In the genomic region with DNA sequence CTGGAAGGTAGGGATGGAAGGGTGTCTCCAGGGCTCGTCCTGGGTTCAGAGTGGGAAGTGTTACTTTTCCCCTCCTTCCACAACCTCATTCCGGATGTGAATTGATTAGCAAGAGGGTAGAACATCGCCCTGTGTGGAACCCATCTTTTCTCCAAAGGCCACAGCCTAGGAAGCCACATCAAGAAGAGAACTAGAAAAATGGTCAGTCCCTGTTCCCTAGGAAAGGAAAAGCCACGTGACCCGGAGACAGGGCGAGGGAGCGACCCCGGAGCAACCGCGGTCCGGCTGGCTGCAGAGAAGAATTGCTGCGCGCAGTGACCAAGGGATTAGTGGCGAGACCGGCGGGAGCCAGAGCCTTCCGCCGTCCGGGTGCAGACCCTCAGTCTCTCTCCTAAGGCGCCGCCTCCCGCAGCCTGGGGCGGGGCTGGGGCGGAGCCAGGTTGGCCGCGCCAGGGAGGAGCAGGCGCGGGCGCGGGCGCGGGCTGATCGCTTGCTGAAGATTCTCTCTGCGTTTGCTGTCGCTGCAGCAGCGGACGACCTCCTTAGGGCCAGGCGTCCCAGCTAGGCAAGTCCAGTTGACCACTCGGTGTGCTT, we compare ENCODE assay signal across 8 mouse cellular contexts. TPM values are rescaled to one million over a fixed set of nuclear protein-coding genes. Genes with fewer than 3 reads are reported as not detected.
DNase-seq lines count a peak whose midpoint lies in the region; ATAC-seq and TF ChIP-seq lines count a peak whose summit lies in the region.

A gene (plus strand): TSS at position 489 of the 594 bp plus-strand sequence.

- peak within 1 kb of the TSS; percentile 71 for H3K9ac ChIP-seq in embryonic facial prominence, embryonic 14.5 days (ENCODE audit: low read depth, low read length)
- H3K9ac ChIP-seq in limb, embryonic 15.5 days, result peak within 1 kb of the TSS; percentile 45
- peak within 1 kb of the TSS; percentile 64 for H3K9ac ChIP-seq in midbrain, postnatal 0 days (replicated peaks; ENCODE audit: low read length, poor library complexity, severe bottlenecking)

- no peak within 1 kb of the TSS for H3K27ac ChIP-seq in spleen, adult 2 months (ENCODE audit: insufficient read depth, low read length)
- peak within 1 kb of the TSS; percentile 83 for H3K27ac ChIP-seq in embryonic facial prominence, embryonic 14.5 days (replicated peaks; ENCODE audit: low read depth, low read length)
- H3K27ac ChIP-seq in limb, embryonic 15.5 days, result peak within 1 kb of the TSS; percentile 85
- H3K27ac ChIP-seq in midbrain, postnatal 0 days (ENCODE audit: low read depth, low read length), result peak within 1 kb of the TSS; percentile 80

- no peaks in the 10 kb centered on the region for H3K4me1 ChIP-seq in spleen, adult 2 months (ENCODE audit: control insufficient read depth, insufficient read depth, insufficient read length)
- H3K4me1 ChIP-seq in embryonic facial prominence, embryonic 14.5 days (ENCODE audit: control insufficient read depth, insufficient read depth, low read length), result no peaks in the 10 kb centered on the region
- no peaks in the 10 kb centered on the region for H3K4me1 ChIP-seq in limb, embryonic 15.5 days
- H3K4me1 ChIP-seq in midbrain, postnatal 0 days (ENCODE audit: insufficient read depth, low read length), result no peaks in the 10 kb centered on the region

- no peaks in the 10 kb centered on the region for H3K36me3 ChIP-seq in spleen, adult 2 months (ENCODE audit: control insufficient read depth, insufficient read depth, low read length)
- no peaks in the 10 kb centered on the region for H3K36me3 ChIP-seq in embryonic facial prominence, embryonic 14.5 days (ENCODE audit: control insufficient read depth, insufficient read depth, low read length)
- H3K36me3 ChIP-seq in limb, embryonic 15.5 days, result no peaks in the 10 kb centered on the region
- no peaks in the 10 kb centered on the region for H3K36me3 ChIP-seq in midbrain, postnatal 0 days (ENCODE audit: insufficient read depth, low read length)

- no peak for TF ChIP-seq POLR2A in spleen, adult 2 months (IDR thresholded peaks at IDR 0.05; ENCODE audit: low read depth, low read length)

- no peak for DNase-seq in spleen, adult 2 months (ENCODE audit: low read depth in 1 of 2, low spot score in 2 of 2)
- DNase-seq in spleen, adult 12 weeks (ENCODE audit: low spot score), result no peak
- peak; percentile 88 for DNase-seq in embryonic facial prominence, embryonic 14.5 days (ENCODE audit: low spot score)
- peak; percentile 51 for DNase-seq in heart, adult 9 months (ENCODE audit: low spot score in 2 of 2)
- DNase-seq in kidney, adult 9 months, result peak; percentile 24
- DNase-seq in midbrain, postnatal 0 days (ENCODE audit: low spot score), result peak; percentile 77
- DNase-seq in testis, postnatal 14 days (ENCODE audit: low spot score), result peak; percentile 71

- no peaks in the 10 kb centered on the region for H3K9me3 ChIP-seq in embryonic facial prominence, embryonic 14.5 days (ENCODE audit: control insufficient read depth, low read length)
- H3K9me3 ChIP-seq in limb, embryonic 15.5 days, result no peaks in the 10 kb centered on the region
- no peaks in the 10 kb centered on the region for H3K9me3 ChIP-seq in midbrain, postnatal 0 days (ENCODE audit: low read length)

- peak within 1 kb of the TSS; percentile 50 for H3K4me2 ChIP-seq in embryonic facial prominence, embryonic 14.5 days (ENCODE audit: low read depth, low read length)
- H3K4me2 ChIP-seq in limb, embryonic 15.5 days, result peak within 1 kb of the TSS; percentile 45
- peak within 1 kb of the TSS; percentile 46 for H3K4me2 ChIP-seq in midbrain, postnatal 0 days (ENCODE audit: low read depth, low read length, poor library complexity, severe bottlenecking)

- peak within 1 kb of the TSS; percentile 30 for H3K4me3 ChIP-seq in spleen, adult 2 months (ENCODE audit: extremely low read depth, insufficient read depth, insufficient read length)
- H3K4me3 ChIP-seq in embryonic facial prominence, embryonic 14.5 days (ENCODE audit: low read depth, low read length), result peak within 1 kb of the TSS; percentile 59
- peak within 1 kb of the TSS; percentile 57 for H3K4me3 ChIP-seq in limb, embryonic 15.5 days
- H3K4me3 ChIP-seq in midbrain, postnatal 0 days (ENCODE audit: low read depth, low read length), result peak within 1 kb of the TSS; percentile 63

- 16% methylated on average over 37 of the region's 39 CpGs for WGBS in spleen, adult 2 months
- WGBS in embryonic facial prominence, embryonic 14.5 days, result 8% methylated on average over 17 of the region's 39 CpGs
- 5% methylated on average over 36 of the region's 39 CpGs for WGBS in limb, embryonic 15.5 days
- 11% methylated on average over 26 of the region's 39 CpGs for WGBS in midbrain, postnatal 0 days

- no peaks in the 10 kb centered on the region for H3K27me3 ChIP-seq in spleen, adult 2 months (ENCODE audit: control insufficient read depth, insufficient read depth, low read length)
- no peaks in the 10 kb centered on the region for H3K27me3 ChIP-seq in embryonic facial prominence, embryonic 14.5 days (replicated peaks; ENCODE audit: control insufficient read depth, insufficient read depth, low read length)
- no peaks in the 10 kb centered on the region for H3K27me3 ChIP-seq in limb, embryonic 15.5 days
- no peaks in the 10 kb centered on the region for H3K27me3 ChIP-seq in midbrain, postnatal 0 days (ENCODE audit: insufficient read depth, low read length)

- TF ChIP-seq CTCF in spleen, adult 2 months (IDR thresholded peaks at IDR 0.05; ENCODE audit: extremely low read depth, insufficient read depth, insufficient read length, insufficient replicate concordance), result no peak
- TF ChIP-seq CTCF in midbrain, postnatal 0 days (IDR thresholded peaks at IDR 0.05), result no peak

- peak; percentile 96 for ATAC-seq in embryonic facial prominence, embryonic 14.5 days (ENCODE audit: low read depth)
- peak; percentile 88 for ATAC-seq in limb, embryonic 15.5 days (ENCODE audit: insufficient number of reproducible peaks, low FRiP score, low TSS enrichment, low read depth)
- peak; percentile 97 for ATAC-seq in midbrain, postnatal 0 days (ENCODE audit: low FRiP score)

RNA-seq across cellular contexts. Expression of the gene that starts here (rescaled TPM):
- 2.4 and 2.6 TPM in 2 replicates for polyA plus RNA-seq in spleen, adult 2 months (2012; rRNA removed)
- 30.1 and 33.3 TPM in 2 replicates for polyA plus RNA-seq in embryonic facial prominence, embryonic 14.5 days (2014; fragmentation: Nextera tagmentation; extraction: Ambion mirVana)
- polyA plus RNA-seq in limb, embryonic 15.5 days (2015; fragmentation: Nextera tagmentation; extraction: Ambion mirVana), result 17.8 and 19.4 TPM in 2 replicates
- total RNA-seq in midbrain, postnatal 0 days (2014; rRNA removed), result 40.7 and 48.0 TPM in 2 replicates
- 19.1 and 24.6 TPM in 2 replicates for polyA plus RNA-seq in midbrain, postnatal 0 days (2015; fragmentation: Nextera tagmentation; extraction: Ambion mirVana)

Comparison
In these comparisons a context has a peak if more than half of its experiments do, and no peak if none do; other contexts are left out.
1. DNase-seq: peak in embryonic facial prominence, embryonic 14.5 days (single experiment), heart, adult 9 months (2 of 2), kidney, adult 9 months (single experiment), midbrain, postnatal 0 days (single experiment) and testis, postnatal 14 days (single experiment); none in spleen, adult 2 months (0 of 2) and spleen, adult 12 weeks (single experiment).
2. Peak in every context shown above with its lines, with median percentiles within 50 percentile points of each other: H3K4me3 ChIP-seq, ATAC-seq, H3K4me2 ChIP-seq and H3K9ac ChIP-seq.